Mouse (Mus musculus): ENCODE results near the gene BC028528.
A peak's percentile ranks its signal among the peaks of the same experiment; 100 is the strongest.
"Not testable (repeated sequence)": the region's sequence is repeated elsewhere in the genome, so short reads cannot be mapped to it uniquely, and the experiment has no call there.

The BC028528 gene

GRCm38 (mm10) chr3:95872048-95872447 lies 19.8 kb downstream of the BC028528 start:
- DNase-seq (ENCODE audit: low spot score): no peak

GRCm38 (mm10) chr3:95871392-95871867 lies 20.4 kb downstream of the BC028528 start, which contains the start of gene Mrps21:
TSS of gene Mrps21 (minus strand) at chr3:95871519.
- DNase-seq (ENCODE audit: low spot score): peak; percentile 88

- no peak for DNase-seq (ENCODE audit: low spot score)
Measured at GRCm38 (mm10) chr3:95870976-95871375, 20.8 kb downstream of the BC028528 start.

- DNase-seq (ENCODE audit: low spot score): no peak
Measured at GRCm38 (mm10) chr3:95867408-95867807, 24.4 kb downstream of the BC028528 start.

GRCm38 (mm10) chr3:95866071-95866470 lies 25.7 kb downstream of the BC028528 start:
- no peak for DNase-seq (ENCODE audit: low spot score)

- no peak for DNase-seq (ENCODE audit: low spot score)
Measured at GRCm38 (mm10) chr3:95865571-95865970, 26.2 kb downstream of the BC028528 start.

GRCm38 (mm10) chr3:95865050-95865449 lies 26.8 kb downstream of the BC028528 start:
- DNase-seq (ENCODE audit: low spot score): no peak

- DNase-seq (ENCODE audit: low spot score): no peak
Measured at GRCm38 (mm10) chr3:95863578-95863977, 28.2 kb downstream of the BC028528 start.

GRCm38 (mm10) chr3:95861796-95862195 lies 30.0 kb downstream of the BC028528 start:
- DNase-seq (ENCODE audit: low spot score): peak; percentile 82

GRCm38 (mm10) chr3:95861216-95861615 lies 30.6 kb downstream of the BC028528 start:
- no peak for DNase-seq (ENCODE audit: low spot score)

- DNase-seq (ENCODE audit: low spot score): peak; percentile 48
Measured at GRCm38 (mm10) chr3:95860323-95860722, 31.5 kb downstream of the BC028528 start.

GRCm38 (mm10) chr3:95858278-95858677 lies 33.5 kb downstream of the BC028528 start:
- not testable (repeated sequence) for DNase-seq (ENCODE audit: low spot score)

GRCm38 (mm10) chr3:95857050-95857449 lies 34.8 kb downstream of the BC028528 start:
- not testable (repeated sequence) for DNase-seq (ENCODE audit: low spot score)

GRCm38 (mm10) chr3:95856115-95856514 lies 35.7 kb downstream of the BC028528 start:
- peak; percentile 65 for DNase-seq (ENCODE audit: low spot score)

GRCm38 (mm10) chr3:95855502-95856089 lies 36.2 kb downstream of the BC028528 start, which contains the start of gene Prpf3:
TSS of gene Prpf3 (minus strand) at chr3:95855885.
- DNase-seq (ENCODE audit: low spot score): peak; percentile 97

- no peak for DNase-seq (ENCODE audit: low spot score)
Measured at GRCm38 (mm10) chr3:95851317-95851716, 40.5 kb downstream of the BC028528 start.

- no peak for DNase-seq (ENCODE audit: low spot score)
Measured at GRCm38 (mm10) chr3:95850611-95851010, 41.2 kb downstream of the BC028528 start.

GRCm38 (mm10) chr3:95842503-95843214 lies 49.1 kb downstream of the BC028528 start:
- DNase-seq (ENCODE audit: low spot score): no peak

- DNase-seq (ENCODE audit: low spot score): no peak
Measured at GRCm38 (mm10) chr3:95839250-95839649, 52.6 kb downstream of the BC028528 start.

All from MN1 (cell line).